8 mouse cellular contexts compared by ENCODE assay signal in genomic region chr7:143548231-143548961, GRCm38 (mm10). TPM values are rescaled to one million over a fixed set of nuclear protein-coding genes. Genes with fewer than 3 reads are reported as not detected.
DNase-seq lines count a peak whose midpoint lies in the region; ATAC-seq and TF ChIP-seq lines count a peak whose summit lies in the region.

No protein-coding gene starts in this region.

- peak overlapping the region; percentile 95 for H3K9ac ChIP-seq in forebrain, embryonic 11.5 days (ENCODE audit: low read length)
- peak overlapping the region; percentile 81 for H3K9ac ChIP-seq in limb, embryonic 15.5 days
- peak overlapping the region; percentile 91 for H3K9ac ChIP-seq in neural tube, embryonic 12.5 days

- 0 out of 2 replicates have a peak, but pooled peaks cover 4% of the 10 kb centered on the region for H3K4me1 ChIP-seq in forebrain, embryonic 11.5 days (replicated peaks; ENCODE audit: control insufficient read depth, insufficient read depth, low read length)
- H3K4me1 ChIP-seq in limb, embryonic 15.5 days, result peaks cover 13% of the 10 kb centered on the region
- peaks cover 22% of the 10 kb centered on the region for H3K4me1 ChIP-seq in neural tube, embryonic 12.5 days

- no peaks in the 10 kb centered on the region for H3K9me3 ChIP-seq in forebrain, embryonic 11.5 days (ENCODE audit: control insufficient read depth, low read length)
- no peaks in the 10 kb centered on the region for H3K9me3 ChIP-seq in limb, embryonic 15.5 days
- H3K9me3 ChIP-seq in neural tube, embryonic 12.5 days, result no peaks in the 10 kb centered on the region

- H3K27me3 ChIP-seq in forebrain, embryonic 11.5 days (ENCODE audit: control insufficient read depth, insufficient read depth, low read length), result no peaks in the 10 kb centered on the region
- no peaks in the 10 kb centered on the region for H3K27me3 ChIP-seq in limb, embryonic 15.5 days
- H3K27me3 ChIP-seq in neural tube, embryonic 12.5 days (replicated peaks), result no peaks in the 10 kb centered on the region

- no peak for DNase-seq in gastrocnemius, adult 2 months
- no peak for DNase-seq in gastrocnemius, postnatal 25 days
- DNase-seq in spleen, postnatal 36 days (ENCODE audit: low spot score in 2 of 2), result peak; percentile 70 to 72
- no peak for DNase-seq in spleen, postnatal 14 days (ENCODE audit: low spot score in 2 of 2)
- DNase-seq in forebrain, embryonic 11.5 days (ENCODE audit: low spot score), result no peak
- no peak for DNase-seq in cerebellum, postnatal 14 days

- H3K36me3 ChIP-seq in forebrain, embryonic 11.5 days (ENCODE audit: control insufficient read depth, insufficient read depth, low read length), result no peaks in the 10 kb centered on the region
- H3K36me3 ChIP-seq in limb, embryonic 15.5 days, result no peaks in the 10 kb centered on the region; the same call in 1 of the 2 replicates
- H3K36me3 ChIP-seq in neural tube, embryonic 12.5 days, result peaks cover 5% of the 10 kb centered on the region; the same call in 1 of the 2 replicates

- peak; percentile 82 for ATAC-seq in forebrain, embryonic 11.5 days (replicated peaks; ENCODE audit: low FRiP score)
- ATAC-seq in limb, embryonic 15.5 days (ENCODE audit: insufficient number of reproducible peaks, low FRiP score, low TSS enrichment, low read depth), result peak; percentile 60
- ATAC-seq in neural tube, embryonic 12.5 days (ENCODE audit: low FRiP score, low read depth), result peak; percentile 78

- H3K4me2 ChIP-seq in forebrain, embryonic 11.5 days (ENCODE audit: low read depth, low read length, severe bottlenecking), result peak overlapping the region; percentile 75
- peak overlapping the region; percentile 56 for H3K4me2 ChIP-seq in limb, embryonic 15.5 days
- H3K4me2 ChIP-seq in neural tube, embryonic 12.5 days (replicated peaks), result peak overlapping the region; percentile 73

- WGBS in forebrain, embryonic 11.5 days, result under 1% methylated on average over 54 of the region's 63 CpGs
- under 1% methylated on average over 61 of the region's 63 CpGs for WGBS in limb, embryonic 15.5 days
- WGBS in neural tube, embryonic 12.5 days, result under 1% methylated on average over 59 of the region's 63 CpGs

- H3K27ac ChIP-seq in gastrocnemius, adult 2 months, result peak overlapping the region; percentile 97
- peak overlapping the region; percentile 87 for H3K27ac ChIP-seq in forebrain, embryonic 11.5 days (ENCODE audit: low read depth, low read length)
- H3K27ac ChIP-seq in limb, embryonic 15.5 days, result peak overlapping the region; percentile 94
- H3K27ac ChIP-seq in neural tube, embryonic 12.5 days, result peak overlapping the region; percentile 72

- H3K4me3 ChIP-seq in gastrocnemius, adult 2 months, result peak overlapping the region; percentile 98
- peak overlapping the region; percentile 94 for H3K4me3 ChIP-seq in forebrain, embryonic 11.5 days (ENCODE audit: low read depth, low read length)
- H3K4me3 ChIP-seq in limb, embryonic 15.5 days, result peak overlapping the region; percentile 98
- peak overlapping the region; percentile 91 for H3K4me3 ChIP-seq in neural tube, embryonic 12.5 days

- intact Hi-C loops in gastrocnemius, adult 2 months (cut with DNase I), result no loop called here

- no peak for TF ChIP-seq CTCF in gastrocnemius, adult 2 months (IDR thresholded peaks at IDR 0.05)

RNA-seq across cellular contexts. Expression of gene Nap1l4, which starts 0.5 kb away (rescaled TPM):
- 100 to 1,000 TPM; 188 to 209 TPM for total RNA-seq in gastrocnemius, adult 2 months (2021)
- total RNA-seq in gastrocnemius, postnatal 25 days (2021), result 100 to 1,000 TPM; 167 to 174 TPM
- polyA plus RNA-seq in forebrain, embryonic 11.5 days (2014; fragmentation: Nextera tagmentation; extraction: Ambion mirVana), result 214 and 239 TPM in 2 replicates
- polyA plus RNA-seq in limb, embryonic 15.5 days (2015; fragmentation: Nextera tagmentation; extraction: Ambion mirVana), result 211 and 215 TPM in 2 replicates
- polyA plus RNA-seq in neural tube, embryonic 12.5 days (2016; fragmentation: Nextera tagmentation; extraction: Ambion mirVana), result 335 and 344 TPM in 2 replicates

RNA-seq across cellular contexts. Expression of gene Phlda2, which starts 45.4 kb away (rescaled TPM):
- total RNA-seq in gastrocnemius, adult 2 months (2021), result not detected
- not detected for total RNA-seq in gastrocnemius, postnatal 25 days (2021)
- polyA plus RNA-seq in forebrain, embryonic 11.5 days (2014; fragmentation: Nextera tagmentation; extraction: Ambion mirVana), result 1.2 and 2.3 TPM in 2 replicates
- polyA plus RNA-seq in limb, embryonic 15.5 days (2015; fragmentation: Nextera tagmentation; extraction: Ambion mirVana), result 7.1 and 10.5 TPM in 2 replicates
- 1.9 and 2.4 TPM in 2 replicates for polyA plus RNA-seq in neural tube, embryonic 12.5 days (2016; fragmentation: Nextera tagmentation; extraction: Ambion mirVana)

RNA-seq across cellular contexts. Expression of gene Cars, which starts 51.5 kb away (rescaled TPM):
- 10 to 100 TPM; 37.2 to 42.3 TPM for total RNA-seq in gastrocnemius, adult 2 months (2021)
- total RNA-seq in gastrocnemius, postnatal 25 days (2021), result 10 to 100 TPM; 32.7 to 32.9 TPM
- polyA plus RNA-seq in forebrain, embryonic 11.5 days (2014; fragmentation: Nextera tagmentation; extraction: Ambion mirVana), result 72.6 and 83.1 TPM in 2 replicates
- 61.9 and 69.5 TPM in 2 replicates for polyA plus RNA-seq in limb, embryonic 15.5 days (2015; fragmentation: Nextera tagmentation; extraction: Ambion mirVana)
- 59.3 and 61.2 TPM in 2 replicates for polyA plus RNA-seq in neural tube, embryonic 12.5 days (2016; fragmentation: Nextera tagmentation; extraction: Ambion mirVana)

Comparison
In these comparisons a context has a peak if more than half of its experiments do, and no peak if none do; other contexts are left out.
1. DNase-seq: peak in spleen, postnatal 36 days (2 of 2); none in gastrocnemius, adult 2 months (single experiment), gastrocnemius, postnatal 25 days (single experiment), spleen, postnatal 14 days (0 of 2), forebrain, embryonic 11.5 days (single experiment) and cerebellum, postnatal 14 days (0 of 2).
2. Peak in every context shown above with its lines, with median percentiles within 50 percentile points of each other: H3K27ac ChIP-seq, H3K4me3 ChIP-seq, ATAC-seq, H3K4me2 ChIP-seq and H3K9ac ChIP-seq.